Mouse (Mus musculus): ENCODE data around the gene Cd9. TPM values are rescaled to one million over a fixed set of nuclear protein-coding genes. Genes with fewer than 3 reads are reported as not detected.

The Cd9 gene
- 48.0 TPM for total RNA-seq (2023)

GRCm38 (mm10) chr6:125494092-125494871 is at the start of gene Cd9:
Gene Cd9, minus strand, starts transcription at chr6:125494791.

Other genes starting within 250 kb of the Cd9 start
- not detected for gene Tuba3a, start 208.7 kb downstream of the Cd9 start, total RNA-seq (2023)
- gene Ltbr, start 180.9 kb downstream of the Cd9 start, total RNA-seq (2023) = 0.88 TPM
- gene Scnn1a, start 174.1 kb downstream of the Cd9 start, total RNA-seq (2023) = not detected
- 71.1 TPM for gene Tnfrsf1a, start 145.4 kb downstream of the Cd9 start, total RNA-seq (2023)
- not detected for gene Plekhg6, start 114.0 kb downstream of the Cd9 start, total RNA-seq (2023)
- gene Vwf, start 52.0 kb upstream of the Cd9 start, total RNA-seq (2023) = 2.2 TPM
- gene Ano2, start 195.6 kb upstream of the Cd9 start, total RNA-seq (2023) = not detected

All from CD4-positive naive resting alpha-beta T cell, adult 76 days (primary cell).